Mouse (Mus musculus): ENCODE measurements at regions not wholly inside any gene's neighbourhood (a gene's known extent, or its start where the extent isn't known, plus 50 kb on each side); places are given as distances from the start of the nearest gene placed in this dataset.

DNA sequence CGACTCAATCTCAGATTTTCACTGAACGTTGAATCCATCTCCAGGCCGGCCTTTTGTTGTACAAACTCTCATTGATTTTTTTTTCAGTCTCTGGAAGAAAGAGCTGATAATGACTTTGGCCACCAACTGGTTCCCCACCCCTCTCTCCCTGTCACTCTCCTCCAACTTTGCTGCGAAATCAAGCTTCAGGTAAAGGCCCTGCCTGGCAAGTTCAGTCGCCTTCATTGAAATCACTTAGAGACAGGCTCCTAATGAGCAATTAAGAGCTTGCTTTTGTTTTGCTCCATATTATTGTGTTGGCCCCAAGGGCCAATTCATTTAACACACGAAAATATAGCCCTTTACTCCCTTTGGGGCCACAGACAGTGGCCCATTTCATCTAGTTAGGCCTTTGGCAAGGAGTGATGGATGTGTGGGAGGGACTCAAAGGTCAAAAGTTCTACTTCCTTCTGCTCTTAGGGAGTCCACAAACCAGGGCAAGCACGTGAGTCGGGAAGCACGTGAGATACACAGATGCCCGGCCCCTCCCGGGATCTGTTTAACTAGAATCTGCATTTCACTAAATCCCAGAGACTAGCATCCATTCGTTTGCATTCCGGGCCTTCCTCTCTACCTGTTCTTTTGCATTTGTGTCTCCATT is 120.0 kb downstream of the Dact1 start:
- no peak for DNase-seq (ENCODE audit: low spot score in 2 of 2)

DNA sequence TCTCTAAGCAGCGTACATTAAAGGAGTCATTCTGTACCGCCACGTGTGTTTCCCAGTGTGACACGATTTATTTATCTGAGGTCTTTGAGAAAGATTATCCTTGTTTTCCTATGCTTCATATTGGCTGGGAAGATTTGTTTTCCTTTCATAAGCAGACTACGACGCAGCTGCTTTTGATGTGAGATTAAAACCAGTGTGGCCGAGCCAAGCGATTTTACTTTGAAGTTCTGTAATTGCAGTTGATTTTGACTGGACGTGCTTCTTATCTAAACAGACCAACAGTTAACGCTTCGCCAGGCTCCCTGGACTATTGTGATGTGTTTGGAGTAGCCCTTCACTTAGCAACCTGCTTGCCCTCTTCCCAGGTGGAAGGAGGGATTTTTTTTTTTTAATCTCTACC is 120.6 kb downstream of the Dact1 start:
- no peak for DNase-seq (ENCODE audit: low spot score in 2 of 2)

DNA sequence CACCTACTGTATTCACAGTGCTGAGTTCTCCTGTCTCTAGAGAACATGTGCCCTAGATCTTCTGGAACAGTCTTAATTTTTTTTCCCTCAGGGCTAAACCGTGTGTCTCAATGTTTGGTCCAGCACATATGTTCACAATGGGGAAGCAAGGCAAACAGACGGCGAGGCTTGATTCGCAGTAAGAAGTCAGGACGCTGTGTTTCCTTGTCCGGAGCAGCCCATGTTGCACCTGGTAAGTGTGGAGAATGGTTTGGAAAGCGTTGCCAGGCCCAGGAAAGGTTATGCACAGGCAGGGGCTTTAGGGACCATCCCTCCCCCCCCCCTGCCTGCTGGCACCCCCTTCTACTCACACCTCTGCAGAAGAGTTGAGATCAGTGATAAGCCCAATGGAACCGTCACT is 121.4 kb downstream of the Dact1 start:
- DNase-seq (ENCODE audit: low spot score in 2 of 2), result no peak

DNA sequence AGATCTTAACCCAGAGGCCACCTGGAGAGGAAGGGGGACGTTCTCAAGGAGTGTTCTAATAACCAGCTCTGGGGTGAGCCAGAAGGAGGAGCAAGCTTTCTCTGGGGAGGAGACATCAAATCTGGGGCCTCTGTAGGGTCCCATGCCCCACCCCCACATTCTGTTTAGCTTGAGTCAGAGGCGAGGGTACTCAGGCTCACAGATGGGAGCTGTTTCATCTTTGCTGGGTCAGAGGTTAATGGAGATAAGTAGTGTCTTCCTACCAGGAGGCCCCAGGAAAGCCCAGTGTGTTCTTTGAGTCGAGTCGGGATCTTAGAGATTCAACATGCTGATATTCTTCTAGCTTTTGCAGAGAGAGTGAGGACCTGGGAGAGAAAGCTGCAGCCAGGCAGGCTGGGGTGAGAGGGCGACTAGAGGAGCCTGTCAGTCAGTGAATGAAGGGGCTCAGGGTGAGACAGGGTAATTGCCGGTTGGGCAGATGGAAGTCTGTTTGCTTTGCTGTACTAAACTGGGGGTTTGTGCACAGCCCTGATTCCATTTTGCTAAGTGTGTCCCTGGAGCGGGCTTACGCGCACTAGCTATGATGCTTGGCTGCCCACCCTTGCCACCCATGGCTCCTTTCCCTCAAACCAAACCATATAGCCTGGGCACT is 124.0 kb downstream of the Dact1 start:
- no peak for DNase-seq (ENCODE audit: low spot score in 2 of 2)

GRCm38 (mm10) chr12:71438254-71438653 is 128.6 kb downstream of the Dact1 start:
- DNase-seq (ENCODE audit: low spot score in 2 of 2), result no peak

GRCm38 (mm10) chr12:71440863-71441262 is 131.2 kb downstream of the Dact1 start:
- no peak for DNase-seq (ENCODE audit: low spot score in 2 of 2)

DNA sequence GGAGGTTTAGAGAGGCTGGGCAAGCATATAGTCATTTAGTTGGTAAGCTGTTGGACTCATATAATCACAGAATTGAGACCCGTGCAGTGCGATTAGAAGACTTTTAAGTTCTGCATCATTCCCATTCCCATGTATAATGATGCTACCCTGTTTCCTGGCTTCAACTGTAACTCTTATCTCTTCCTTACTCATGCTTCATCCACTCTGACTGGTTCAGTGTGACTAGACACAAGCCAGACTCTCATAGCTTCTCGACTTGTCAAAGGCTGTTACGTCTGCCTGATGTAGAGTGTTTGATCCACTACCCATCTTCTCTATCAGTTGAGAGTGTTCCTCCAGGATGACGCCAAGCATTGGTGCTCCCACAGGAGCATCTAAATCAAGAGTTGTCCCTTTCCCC is 131.6 kb downstream of the Dact1 start:
- DNase-seq (ENCODE audit: low spot score in 2 of 2), result no peak

DNA sequence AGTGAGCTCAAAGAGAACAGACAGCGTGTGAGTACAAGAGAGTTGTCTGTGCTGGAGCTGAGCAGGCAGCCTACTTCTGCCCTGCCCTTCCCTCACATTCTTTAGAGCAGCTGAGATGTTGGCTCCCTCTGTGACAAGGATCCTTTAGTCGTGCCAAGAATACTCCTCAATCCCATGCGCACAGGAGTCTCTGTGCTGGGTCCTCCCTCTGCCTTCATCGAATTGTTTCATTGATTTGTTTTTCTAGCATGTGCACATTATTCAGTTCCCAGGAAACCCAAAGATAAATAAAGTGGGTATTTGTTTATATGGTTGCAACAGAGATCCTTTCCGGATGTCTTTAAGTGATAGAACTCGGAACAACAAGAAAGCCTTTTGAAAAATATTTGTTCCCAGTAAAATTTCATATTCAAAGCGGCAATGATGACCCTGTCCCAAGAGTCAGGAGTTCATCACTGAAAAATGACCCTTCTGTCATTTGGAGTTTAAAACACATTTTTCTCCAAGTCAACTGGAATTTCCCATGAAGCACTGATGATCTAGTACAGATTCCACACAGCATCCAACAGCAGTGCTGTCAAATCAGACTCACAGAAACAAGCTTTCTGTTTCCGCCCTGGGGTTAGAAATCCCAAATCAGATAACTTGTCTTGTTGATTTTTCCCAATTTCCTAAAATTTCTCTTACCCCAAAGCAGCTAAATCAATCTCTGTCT is 136.7 kb downstream of the Dact1 start:
- no peak for DNase-seq (ENCODE audit: low spot score in 2 of 2)

DNA sequence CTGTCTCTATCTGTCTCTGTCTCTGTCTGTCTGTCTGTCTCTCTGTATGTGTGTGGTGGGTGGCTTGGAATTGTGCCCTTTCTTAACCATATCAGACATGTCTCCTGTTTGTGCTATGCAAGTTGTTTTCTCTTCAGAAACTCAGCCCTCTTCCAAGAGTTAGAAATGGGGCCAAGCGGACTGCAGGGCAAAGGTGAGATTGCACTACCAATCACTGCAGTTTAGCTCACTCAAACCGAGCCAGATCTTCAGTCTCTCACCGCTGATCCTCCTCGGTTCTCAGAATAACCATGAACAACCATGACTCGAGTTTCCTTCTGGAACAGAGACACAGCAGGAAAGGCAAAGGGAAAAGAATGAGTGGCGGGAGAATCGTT is 137.2 kb downstream of the Dact1 start:
- no peak for DNase-seq (ENCODE audit: low spot score in 2 of 2)

DNA sequence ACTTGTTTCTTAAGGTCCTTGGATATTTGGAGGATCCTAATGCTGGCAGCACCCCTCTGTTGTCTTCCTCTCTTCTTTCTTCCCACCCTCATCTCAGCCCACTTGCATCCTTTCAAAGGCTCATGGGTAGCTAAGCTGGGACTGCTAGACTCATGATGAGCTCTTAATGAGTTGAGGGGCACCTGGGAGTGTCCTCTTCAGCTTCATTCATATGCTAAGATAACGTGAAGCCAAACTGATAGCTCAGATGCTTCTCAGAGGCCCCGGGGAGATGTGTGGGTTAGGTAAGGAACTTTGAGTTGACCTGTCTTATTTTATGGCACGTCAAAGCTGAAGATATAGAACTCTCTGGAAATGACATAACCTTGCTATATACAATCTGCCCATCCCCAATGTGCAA is 139.3 kb downstream of the Dact1 start:
- DNase-seq (ENCODE audit: low spot score in 2 of 2), result no peak

GRCm38 (mm10) chr12:71450128-71450527 is 140.4 kb downstream of the Dact1 start:
- DNase-seq (ENCODE audit: low spot score in 2 of 2), result no peak

GRCm38 (mm10) chr12:71450680-71451463 is 141.2 kb downstream of the Dact1 start:
- no peak for DNase-seq (ENCODE audit: low spot score in 2 of 2)

GRCm38 (mm10) chr12:71456900-71457299 is 147.2 kb downstream of the Dact1 start:
- DNase-seq (ENCODE audit: low spot score in 2 of 2), result no peak

DNA sequence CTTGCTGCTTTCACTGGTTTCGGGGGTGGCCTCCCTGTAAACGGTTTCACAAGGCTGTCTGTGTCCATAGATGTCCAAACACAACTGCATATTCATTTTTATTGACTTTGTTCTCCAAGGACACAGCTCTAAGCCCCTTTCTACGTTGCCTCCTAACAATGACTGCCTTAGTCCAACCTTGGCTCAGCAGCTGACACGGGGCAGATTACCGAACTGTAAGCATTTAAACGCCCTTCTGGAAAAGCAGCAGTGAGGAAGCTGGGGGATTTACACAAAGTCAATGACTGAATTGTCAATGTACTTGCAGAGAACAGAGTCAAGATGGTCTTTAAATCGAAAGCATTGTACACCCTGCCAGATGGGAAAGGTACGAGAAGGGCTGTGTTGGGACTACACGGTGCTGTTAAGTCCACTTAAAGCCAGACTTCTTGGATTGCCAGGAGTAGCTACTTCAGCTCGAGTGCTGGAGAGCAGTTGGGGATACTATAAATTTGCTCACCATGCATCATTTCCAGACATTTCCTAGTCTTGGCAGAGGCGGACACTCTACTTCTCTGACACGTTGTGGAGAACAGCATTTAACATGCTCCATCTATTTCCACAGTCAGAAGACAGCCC is 149.0 kb downstream of the Dact1 start:
- no peak for DNase-seq (ENCODE audit: low spot score in 2 of 2)

DNA sequence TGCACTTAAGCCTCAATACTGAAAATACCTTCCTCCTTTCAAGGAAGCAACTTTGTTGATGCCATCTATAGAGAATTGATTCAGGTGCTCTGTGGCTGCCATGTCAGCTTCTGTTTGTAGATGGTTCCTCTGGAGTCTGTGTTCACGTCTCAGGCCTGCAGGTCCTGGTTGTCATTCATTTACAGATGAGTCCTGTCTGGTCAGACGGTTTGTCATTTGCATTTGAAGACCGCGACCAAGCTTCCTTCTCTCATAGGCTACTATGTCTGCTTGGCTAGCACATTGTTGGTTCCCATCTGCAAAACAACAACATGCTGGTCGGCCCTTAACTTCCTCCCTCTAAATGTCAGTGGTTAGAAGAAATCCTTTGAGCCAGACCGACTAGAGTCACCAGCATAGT is 151.0 kb downstream of the Dact1 start:
- no peak for DNase-seq (ENCODE audit: low spot score in 2 of 2)

DNA sequence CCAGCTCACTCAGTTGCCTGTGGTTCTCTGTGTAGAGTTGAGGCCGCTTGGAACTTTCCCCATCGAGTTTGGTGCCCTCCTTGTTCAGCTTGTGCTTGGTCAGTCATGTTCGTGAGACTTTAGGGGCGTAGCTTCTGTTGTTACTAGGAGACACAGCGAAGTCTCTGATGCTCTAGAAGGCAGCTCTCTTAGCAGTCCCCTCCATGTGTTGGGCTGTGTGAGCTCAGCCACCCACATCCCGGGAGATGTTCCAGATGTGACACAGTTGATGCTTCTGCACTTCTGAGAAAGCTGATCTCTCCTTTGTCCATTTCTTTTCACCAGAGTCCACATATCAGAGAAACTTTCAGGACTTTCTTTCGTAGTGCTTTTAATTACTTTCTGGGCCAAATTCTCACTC is 158.1 kb downstream of the Dact1 start:
- DNase-seq (ENCODE audit: low spot score in 2 of 2), result no peak

- DNase-seq (ENCODE audit: low spot score in 2 of 2), result no peak
Measured at GRCm38 (mm10) chr12:71468324-71468723, 158.6 kb downstream of the Dact1 start.

GRCm38 (mm10) chr12:71470983-71471715 is 161.5 kb downstream of the Dact1 start:
- DNase-seq (ENCODE audit: low spot score in 2 of 2), result no peak

DNA sequence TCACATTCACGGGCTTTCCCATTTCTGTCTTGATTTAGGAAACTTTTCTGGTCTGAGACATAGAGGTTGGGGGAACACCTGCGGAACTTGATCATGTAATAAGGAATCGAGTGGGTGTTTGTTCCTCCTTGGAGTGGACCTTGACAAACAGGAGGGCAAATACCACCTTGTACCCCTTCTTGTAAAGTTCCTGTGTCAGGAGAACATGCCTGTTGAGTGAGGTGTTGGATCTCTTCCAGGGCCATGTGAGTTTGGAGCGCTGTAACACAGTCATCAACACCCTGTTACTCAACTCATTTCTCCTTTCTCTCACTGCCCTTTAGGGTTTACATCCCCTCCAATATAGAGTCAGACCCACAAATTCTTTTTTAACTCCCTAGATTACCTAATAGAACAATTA is 162.0 kb downstream of the Dact1 start:
- no peak for DNase-seq (ENCODE audit: low spot score in 2 of 2)

GRCm38 (mm10) chr12:71476238-71476637 is 166.6 kb downstream of the Dact1 start:
- no peak for DNase-seq (ENCODE audit: low spot score in 2 of 2)

GRCm38 (mm10) chr12:71477691-71478090 is 168.0 kb downstream of the Dact1 start:
- no peak for DNase-seq (ENCODE audit: low spot score in 2 of 2)

Data from layer of hippocampus, postnatal 14 days (tissue).